Mouse (Mus musculus) gastrocnemius, postnatal 10 days (tissue): ENCODE measurements around the gene Sdk1. TPM values are rescaled to one million over a fixed set of nuclear protein-coding genes. Genes with fewer than 3 reads are reported as not detected.
A peak's percentile ranks its signal among the peaks of the same experiment; 100 is the strongest.

Experiments used
- DNase-seq: peaks from one replicate; pipeline ENCODE4 v3.0.0; 2021; ENCODE audit warnings: mixed read lengths
- total RNA-seq, 2 experiments: library from RNA; stranded (reverse); gene quantifications; 2 replicates each; pipeline ENCODE4 v1.2.3; 2021

Sdk1 gene
- total RNA-seq, 2 experiments from 2014 or later: 5.1 to 5.8 TPM

DNA sequence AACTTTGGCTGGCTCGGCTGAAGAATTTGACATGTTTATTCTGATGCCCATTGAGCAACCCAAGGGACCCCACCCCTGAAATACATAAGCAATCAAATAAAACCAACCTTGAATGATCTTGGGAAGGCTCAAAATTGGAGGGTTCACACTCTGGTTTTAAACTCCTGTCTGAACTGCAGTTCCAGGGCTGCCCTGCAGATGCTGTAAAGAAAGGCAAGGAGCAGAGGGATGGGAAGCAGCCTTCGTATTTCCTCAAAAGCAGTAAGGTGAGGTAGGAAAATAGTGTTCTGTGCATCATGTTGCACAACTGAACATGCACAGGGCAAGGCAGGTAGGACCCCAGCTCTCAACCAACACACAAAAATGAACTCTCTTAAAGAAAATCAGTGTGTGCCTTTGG, 222.1 kb downstream of the Sdk1 start:
- DNase-seq: no peak

DNA sequence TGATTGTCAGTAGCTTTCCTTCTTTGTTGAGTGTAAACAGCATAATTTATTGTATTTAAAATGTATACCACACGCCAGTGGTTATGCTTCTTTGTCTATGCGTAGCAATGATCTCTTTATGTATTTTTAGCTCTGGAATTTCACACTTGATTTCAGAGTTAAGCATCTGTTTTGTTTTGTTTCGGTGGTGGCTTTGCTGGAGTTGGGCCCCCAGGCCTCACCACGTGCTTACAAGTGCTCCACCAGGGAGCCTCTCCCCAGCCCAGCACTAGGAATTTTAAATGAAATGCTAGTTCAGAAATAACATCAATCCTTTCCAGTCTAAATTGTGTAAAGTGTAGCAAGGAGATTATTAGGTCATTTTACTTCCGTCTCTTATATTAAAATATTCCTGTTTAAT, 227.5 kb downstream of the Sdk1 start:
- DNase-seq: no peak

GRCm38 (mm10) chr5:141505281-141505680, 264.0 kb downstream of the Sdk1 start:
- DNase-seq: no peak

DNA sequence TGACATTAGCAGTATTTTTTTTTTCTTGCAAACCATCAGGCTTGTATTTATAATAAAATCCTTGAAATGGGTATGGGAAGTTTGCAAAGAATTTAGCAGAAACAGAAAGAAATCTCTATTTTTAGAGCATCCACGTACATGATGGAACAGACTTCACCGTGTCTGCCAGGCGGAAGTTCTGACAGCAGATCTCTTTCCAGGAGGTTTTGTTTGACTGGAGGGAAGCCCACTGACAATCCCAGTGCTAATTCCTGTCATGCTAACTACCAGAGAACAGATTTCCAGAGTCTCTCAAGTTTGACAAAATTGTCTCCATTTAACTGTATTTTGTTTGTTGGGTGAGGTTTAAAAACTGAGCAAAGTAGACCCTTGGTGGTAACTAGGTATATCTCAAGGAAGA, 265.1 kb downstream of the Sdk1 start:
- DNase-seq: no peak

DNA sequence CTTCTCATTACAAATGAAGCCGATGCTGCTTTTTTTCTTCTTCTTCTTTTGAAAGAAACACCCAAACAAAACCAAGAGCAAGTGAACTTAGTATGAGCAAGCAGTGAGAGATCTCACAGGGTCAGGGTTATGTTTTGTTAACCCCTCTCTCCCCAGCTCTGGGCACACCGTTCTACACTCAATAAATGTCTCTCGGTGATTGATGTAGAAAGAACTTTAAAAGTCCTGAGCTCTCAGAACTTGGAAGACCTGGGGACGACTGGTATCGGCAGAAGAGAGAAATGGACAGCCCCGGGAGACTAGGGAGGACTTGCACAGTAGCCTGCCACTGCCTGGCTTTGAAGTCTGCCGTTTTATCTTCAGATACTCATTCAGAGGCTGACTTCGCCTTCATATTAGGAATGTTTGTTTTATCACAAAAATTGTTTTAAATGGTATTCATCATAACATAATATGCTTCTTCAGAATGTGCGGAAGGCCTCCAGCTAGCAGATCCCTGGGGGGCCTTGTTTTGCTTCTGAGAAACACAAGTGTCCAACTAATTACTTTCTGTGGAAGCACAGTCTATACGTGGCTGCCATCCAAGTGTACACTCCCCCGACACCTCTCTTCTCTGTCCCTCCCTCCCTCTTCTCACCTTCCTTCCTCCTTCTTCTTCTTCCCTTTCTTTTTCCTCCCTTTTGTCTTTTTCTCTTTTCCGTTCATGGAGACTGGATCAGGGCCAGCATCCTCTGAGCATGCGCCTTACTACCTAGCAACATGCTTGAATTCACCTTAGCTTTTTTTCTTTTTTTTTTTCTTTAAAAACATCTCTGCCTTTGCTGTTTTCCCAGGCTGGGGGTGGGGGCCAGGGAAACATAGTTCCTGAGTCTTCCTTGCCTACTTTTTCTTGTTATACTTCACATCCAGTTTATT, 283.8 kb downstream of the Sdk1 start:
- peak; percentile 10 for DNase-seq

DNA sequence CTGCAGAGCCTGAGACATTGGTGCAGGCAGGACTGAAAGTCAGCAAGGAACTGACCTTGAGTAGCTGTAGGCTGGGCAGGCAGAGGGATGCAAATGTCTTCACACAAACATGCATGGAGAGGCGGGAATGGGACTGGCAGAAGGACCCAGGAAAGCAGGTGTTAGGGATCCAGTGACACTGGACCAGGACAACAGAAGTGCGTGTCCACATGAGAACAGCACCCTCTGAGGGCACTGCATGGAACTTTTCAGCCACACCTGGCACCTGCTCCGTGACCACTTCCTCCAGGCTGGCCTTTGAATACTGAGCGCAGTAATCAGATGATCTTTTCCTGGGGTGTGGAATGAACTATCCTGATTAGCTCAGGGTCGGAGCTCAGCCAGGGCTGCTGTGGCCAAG, 298.9 kb downstream of the Sdk1 start:
- no peak for DNase-seq

DNA sequence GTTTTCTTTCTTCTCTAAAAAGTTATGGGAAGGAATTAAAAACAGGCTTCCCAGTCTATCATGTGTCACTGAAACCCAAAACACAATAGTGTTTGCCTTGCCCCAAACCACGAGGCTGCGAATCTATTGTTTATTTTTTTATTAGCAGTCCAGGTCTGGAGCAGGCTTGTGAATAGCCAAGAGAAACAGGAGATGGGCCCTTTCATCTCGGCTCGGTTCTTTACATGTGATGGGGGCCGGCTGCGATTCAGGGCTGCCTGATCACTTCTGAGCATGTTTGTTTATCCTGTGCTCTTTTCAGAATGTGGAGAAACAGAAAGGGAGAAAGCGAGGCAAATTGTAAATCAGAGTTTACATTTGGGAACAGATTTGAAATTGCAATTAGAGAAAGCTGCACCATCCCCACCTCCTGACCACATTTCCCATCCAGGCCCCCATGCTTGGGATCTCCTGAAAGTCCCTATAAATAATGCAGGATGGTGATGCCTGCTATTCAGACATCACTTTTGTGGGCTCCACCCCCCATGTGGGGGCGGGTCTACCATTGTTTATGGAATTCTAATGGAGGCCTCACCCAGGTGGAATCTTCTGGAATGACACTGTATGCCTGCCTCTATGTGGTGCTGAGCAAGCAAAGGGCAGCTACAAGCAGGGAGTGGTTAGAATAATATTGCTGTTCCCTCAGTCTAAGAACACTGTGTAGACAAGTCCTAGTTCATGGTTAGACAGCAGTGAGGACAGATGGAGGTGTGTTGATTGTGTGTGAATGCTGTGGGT, 301.8 kb downstream of the Sdk1 start:
- DNase-seq: no peak

DNA sequence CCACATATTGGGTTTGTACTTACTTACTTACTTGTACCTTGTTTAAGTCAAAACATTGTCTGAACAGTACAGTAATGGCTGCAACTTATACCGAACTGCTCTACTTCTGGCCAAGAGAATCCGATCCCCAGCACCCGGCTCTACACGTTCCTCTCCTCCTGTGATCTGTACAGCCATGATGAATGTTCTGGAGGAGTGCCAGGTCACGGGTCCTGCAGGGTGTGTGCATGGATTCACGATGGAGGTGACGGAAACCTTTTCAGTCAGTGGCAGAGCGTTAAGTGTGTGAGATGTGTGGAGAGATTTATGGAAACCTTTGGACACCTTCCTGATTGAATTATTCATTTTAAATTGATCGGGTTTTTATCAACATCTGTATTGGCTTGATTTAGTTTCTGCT, 312.2 kb downstream of the Sdk1 start:
- DNase-seq: no peak

- DNase-seq: no peak
Measured at GRCm38 (mm10) chr5:141558731-141559130, 317.4 kb downstream of the Sdk1 start.

- no peak for DNase-seq
Measured at GRCm38 (mm10) chr5:141560325-141560724, 319.0 kb downstream of the Sdk1 start.

- DNase-seq: no peak
Measured at GRCm38 (mm10) chr5:141561989-141562560, 320.8 kb downstream of the Sdk1 start.

GRCm38 (mm10) chr5:141564197-141564596, 322.9 kb downstream of the Sdk1 start:
- no peak for DNase-seq

DNA sequence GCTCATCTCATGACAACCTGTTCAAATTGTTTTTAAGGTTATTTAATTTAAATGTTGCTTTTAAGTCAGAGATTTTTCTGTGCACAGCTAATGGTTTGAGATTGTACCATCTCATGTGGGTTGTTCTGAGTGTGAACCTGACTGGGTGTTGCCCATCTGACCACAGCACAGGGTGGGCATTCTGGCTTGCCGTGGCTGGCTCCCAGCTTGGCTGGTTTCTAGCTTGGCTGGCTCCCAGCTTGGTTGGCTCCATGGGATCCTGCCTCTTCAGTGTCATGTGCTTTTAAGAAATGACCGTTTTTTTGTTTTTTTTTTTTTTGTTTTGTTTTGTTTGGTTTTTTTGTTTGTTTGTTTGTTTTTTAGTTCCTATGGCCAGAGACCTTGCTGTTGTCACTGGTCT, 326.8 kb downstream of the Sdk1 start:
- no peak for DNase-seq

- DNase-seq: no peak
Measured at GRCm38 (mm10) chr5:141570442-141570841, 329.2 kb downstream of the Sdk1 start.

DNA sequence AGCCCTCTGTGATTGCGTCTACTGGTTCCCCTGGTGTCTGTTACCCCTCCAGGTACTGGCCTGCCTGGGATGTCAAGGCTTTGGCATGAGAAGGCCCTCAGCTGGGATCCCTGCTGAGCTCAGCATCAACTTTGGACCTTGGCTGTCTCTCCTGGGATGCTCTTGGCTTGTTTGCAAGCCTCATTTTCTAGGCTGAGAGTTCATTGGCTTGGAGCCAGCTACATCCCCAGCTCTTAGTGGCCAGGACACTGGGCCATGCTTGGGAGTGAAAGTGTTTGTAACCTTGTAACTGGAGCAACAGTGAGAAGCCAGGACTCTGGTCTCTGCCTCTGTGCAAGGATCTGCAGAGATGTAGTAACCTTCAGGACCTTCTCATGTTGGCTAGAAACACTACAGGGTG, 333.0 kb downstream of the Sdk1 start:
- peak; percentile 58 for DNase-seq

GRCm38 (mm10) chr5:141591246-141591645, 350.0 kb downstream of the Sdk1 start:
- no peak for DNase-seq

- DNase-seq: no peak
Measured at GRCm38 (mm10) chr5:141612721-141613120, 371.4 kb downstream of the Sdk1 start.

DNA sequence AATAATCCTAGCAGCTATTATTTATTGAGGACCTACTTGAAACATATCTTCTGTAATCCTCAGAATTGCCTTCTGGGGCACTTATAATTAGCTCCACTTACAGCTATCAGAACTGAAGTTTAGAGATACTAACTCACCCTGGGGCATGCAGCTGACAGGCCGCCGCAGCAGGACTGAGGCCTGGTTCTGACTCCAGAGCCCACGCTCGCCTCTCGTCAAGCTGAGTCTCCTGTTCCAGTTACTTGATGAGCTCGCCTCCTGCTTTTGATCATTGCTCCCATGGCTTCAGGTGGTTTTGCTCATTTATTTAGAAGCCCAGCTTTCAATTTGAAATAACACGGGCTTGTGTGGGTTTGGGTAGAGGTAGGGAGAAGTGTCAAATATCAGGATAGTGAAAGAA, 374.5 kb downstream of the Sdk1 start:
- no peak for DNase-seq

- DNase-seq: no peak
Measured at GRCm38 (mm10) chr5:141617660-141618059, 376.4 kb downstream of the Sdk1 start.

GRCm38 (mm10) chr5:141625401-141625800, 384.1 kb downstream of the Sdk1 start:
- DNase-seq: no peak

DNA sequence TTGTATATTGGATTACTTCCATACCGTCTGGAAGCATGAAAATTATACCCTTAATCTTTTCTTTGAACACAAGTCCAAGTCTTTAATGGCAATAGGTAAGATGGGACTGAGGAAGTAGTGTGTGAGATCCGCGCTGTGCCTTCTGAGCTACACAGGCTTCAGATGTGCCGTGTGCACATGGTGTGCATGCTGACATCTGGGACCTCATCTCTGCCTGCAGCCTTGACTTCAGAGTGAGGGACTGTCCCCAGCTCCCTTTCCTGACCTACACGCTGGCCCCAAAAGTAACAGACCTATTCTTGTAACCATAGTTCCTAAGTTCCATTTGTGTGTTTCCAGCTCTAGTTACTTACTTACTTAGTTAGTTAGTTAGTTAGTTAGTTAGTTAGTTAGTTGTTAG, 390.4 kb downstream of the Sdk1 start:
- no peak for DNase-seq

- no peak for DNase-seq
Measured at GRCm38 (mm10) chr5:141633271-141633670, 392.0 kb downstream of the Sdk1 start.

DNA sequence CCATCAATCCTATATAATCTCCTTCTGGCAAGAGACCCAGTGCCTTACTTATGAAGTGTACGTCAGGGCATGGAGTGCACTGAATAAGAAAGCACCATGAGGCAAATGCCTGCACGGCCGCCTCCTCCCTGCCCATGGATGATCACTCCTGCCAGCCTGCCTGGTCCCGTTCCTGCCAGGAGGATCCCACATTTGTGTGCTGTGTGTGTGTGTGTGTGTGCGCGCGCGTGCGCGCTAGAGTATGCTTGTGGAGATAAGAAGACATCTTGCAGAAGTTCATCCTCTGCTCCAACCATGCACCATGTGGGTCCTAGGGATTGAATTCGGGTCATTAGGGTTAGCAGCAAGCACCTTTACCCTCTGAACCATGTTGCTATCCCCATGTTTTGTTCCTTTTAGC, 395.1 kb downstream of the Sdk1 start:
- no peak for DNase-seq
